Mouse (Mus musculus) NIH3T3 (cell line): ENCODE results near the gene Reln.

ENCODE experiments used
- DNase-seq: peaks from one replicate; pipeline ENCODE4 v3.0.0-alpha.2; 2012; ENCODE audit warnings: low read depth

Gene Reln

DNA sequence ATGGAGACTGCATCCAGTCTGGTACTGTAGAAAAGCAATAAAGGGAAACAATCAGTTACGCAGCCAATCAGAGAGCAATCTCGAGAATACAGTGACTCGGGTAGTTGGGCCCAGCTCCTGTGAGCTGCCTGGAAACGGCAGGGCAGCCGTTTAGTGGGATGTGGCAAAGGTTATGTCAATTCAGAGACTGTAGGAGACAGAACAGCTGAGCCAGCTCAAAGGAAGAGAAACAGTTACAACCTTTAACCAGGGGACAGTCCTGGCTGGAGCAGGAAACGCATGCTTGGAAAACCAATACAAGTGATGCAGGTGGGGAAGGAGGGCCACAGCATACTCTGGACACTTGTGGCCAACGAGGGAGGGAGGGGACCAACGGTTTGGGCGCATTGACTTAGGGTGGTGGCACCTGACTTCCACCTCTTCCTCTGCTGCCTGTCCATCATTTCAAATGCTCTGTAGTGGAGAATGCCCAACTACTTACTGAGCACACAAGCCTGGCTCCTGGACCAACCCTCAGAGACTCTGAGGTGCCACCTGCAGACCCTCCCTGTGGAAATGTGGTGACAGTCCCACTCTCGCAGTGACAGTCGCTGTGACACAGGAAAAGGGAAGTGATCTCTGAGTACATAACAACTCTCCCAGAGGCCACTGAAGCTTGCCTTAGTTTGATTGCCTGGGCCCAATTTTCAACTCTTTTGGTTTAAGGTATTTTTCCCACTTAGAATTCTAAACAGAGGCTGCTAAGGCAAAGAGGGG, 337.0 kb downstream of the Reln start:
- no peak for DNase-seq

DNA sequence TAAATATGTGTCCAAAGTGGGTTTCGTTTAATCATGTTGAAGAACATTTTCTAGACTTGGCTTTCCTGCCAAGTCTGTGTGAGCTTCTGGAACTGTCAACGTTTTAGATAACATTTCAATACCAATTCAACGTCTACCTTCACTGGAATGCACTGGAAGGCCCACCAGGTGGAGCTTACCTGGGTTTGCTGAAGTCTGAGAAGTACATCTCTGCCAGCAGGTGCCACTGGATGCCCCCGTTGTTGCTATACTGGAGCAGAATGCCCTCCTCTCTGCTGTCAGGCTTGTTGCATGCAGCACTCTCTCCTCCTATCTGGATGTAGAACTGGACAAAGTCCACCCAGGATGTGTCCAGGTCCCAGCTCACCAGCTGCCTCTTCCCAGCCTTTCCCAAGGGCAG, 340.6 kb downstream of the Reln start:
- no peak for DNase-seq

GRCm38 (mm10) chr5:21987711-21988110, 356.8 kb downstream of the Reln start:
- no peak for DNase-seq

DNA sequence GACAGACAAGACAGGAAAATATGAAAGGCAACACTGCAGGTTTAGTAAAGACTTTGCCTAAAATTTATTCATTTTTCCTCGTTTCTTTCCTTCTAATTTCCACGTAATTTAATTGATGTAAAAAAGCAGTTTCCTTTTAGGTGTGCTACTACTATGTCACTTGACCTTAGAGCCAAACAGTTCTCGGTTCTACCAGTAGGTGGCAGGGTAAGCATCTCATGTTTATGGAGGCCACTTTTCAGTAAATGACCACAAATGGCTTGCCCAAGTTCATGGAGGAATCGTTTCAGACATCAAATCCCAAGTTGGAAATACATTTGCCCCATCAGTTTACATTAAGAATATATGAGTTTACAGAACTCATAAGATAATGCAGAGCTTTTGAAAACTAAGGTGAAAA, 358.2 kb downstream of the Reln start:
- peak; percentile 69 for DNase-seq

DNA sequence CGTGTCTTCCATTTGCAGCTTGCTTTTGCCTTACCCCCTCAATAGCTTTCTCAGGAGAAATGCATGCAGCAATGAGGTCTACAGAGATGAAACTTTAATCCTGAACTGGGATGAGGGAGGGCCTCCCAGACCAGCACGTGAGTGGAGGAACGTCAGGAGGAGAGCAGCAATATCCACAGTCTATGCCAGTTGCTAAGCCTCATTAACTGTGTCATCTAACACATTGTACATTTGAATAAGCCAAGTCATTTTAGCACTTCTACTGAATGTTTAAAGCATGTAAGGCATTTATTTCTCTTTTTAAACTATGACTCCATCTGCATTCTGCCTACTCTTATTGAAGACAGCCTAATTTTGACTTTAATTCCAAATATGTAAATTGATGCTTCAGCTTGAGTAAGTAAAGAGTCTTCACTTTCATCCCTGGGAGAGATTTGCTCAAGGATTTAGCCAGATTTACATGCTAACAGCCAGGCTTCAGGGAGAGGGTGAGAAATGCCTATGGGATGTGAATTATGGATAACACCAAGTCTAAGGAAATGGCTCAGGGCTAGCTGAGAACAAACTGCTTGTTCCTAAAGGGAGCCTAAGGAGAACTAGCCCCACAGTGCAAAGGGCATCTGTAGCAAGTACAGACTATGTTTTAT, 361.4 kb downstream of the Reln start:
- no peak for DNase-seq

GRCm38 (mm10) chr5:21981216-21981615, 363.3 kb downstream of the Reln start:
- no peak for DNase-seq

- no peak for DNase-seq
Measured at GRCm38 (mm10) chr5:21980544-21980943, 364.0 kb downstream of the Reln start.

GRCm38 (mm10) chr5:21973266-21974010, 371.1 kb downstream of the Reln start:
- DNase-seq, result no peak

DNA sequence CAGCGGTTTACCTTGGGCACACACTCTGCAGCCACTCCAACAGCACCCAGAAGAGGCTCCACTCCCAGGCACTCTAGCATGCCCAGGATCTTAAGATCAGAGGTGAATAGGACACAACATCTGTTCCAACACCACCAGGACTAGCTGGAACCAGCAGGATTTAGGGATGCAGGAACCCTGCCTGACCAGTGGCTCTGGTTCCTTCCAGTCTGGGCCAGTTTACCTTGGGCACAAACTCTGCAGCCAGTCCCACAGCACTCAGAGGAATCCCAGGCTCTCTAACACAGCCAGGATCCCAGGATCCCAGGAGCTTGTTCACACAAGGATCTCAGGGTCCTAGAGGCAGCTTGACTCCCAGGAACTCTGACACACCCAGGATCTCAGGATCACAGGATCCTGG, 382.7 kb downstream of the Reln start:
- no peak for DNase-seq

GRCm38 (mm10) chr5:21960151-21960550, 384.4 kb downstream of the Reln start:
- no peak for DNase-seq

DNA sequence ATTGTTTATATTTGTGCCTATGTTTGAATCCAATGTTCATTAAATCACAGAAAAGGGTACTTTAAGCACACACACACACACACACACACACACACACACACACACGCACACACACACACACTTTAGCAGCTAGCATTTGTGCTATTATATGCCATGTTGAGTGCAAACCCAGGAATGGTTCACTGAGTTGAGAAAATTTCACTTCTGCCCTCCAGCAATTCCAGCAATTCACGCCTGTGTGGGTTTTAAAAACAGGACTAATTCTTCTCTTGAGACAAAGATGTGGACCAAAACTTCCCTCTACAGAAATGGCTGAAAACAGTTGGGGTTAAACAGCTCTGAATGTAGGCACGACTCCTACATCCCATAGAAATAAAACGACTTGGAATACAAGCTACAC, 386.9 kb downstream of the Reln start:
- no peak for DNase-seq

GRCm38 (mm10) chr5:21957061-21957460, 387.4 kb downstream of the Reln start:
- no peak for DNase-seq

DNA sequence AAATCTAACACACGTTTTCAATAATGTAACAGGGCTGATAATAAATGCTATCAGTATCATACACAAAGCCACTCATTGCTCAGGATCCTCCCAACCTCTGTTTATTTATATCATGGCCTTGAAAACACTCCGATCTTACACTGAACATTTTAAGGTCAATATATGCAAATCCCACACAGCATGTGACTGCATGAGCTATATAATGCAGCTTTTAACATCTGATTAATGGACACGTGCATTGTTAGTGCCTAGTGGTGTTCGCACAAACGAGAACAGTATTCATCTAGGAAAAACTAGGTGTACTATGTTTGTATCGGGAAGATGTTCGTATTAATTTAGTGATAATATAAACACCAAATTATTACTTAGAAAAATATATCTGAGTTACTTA, 395.0 kb downstream of the Reln start:
- no peak for DNase-seq

DNA sequence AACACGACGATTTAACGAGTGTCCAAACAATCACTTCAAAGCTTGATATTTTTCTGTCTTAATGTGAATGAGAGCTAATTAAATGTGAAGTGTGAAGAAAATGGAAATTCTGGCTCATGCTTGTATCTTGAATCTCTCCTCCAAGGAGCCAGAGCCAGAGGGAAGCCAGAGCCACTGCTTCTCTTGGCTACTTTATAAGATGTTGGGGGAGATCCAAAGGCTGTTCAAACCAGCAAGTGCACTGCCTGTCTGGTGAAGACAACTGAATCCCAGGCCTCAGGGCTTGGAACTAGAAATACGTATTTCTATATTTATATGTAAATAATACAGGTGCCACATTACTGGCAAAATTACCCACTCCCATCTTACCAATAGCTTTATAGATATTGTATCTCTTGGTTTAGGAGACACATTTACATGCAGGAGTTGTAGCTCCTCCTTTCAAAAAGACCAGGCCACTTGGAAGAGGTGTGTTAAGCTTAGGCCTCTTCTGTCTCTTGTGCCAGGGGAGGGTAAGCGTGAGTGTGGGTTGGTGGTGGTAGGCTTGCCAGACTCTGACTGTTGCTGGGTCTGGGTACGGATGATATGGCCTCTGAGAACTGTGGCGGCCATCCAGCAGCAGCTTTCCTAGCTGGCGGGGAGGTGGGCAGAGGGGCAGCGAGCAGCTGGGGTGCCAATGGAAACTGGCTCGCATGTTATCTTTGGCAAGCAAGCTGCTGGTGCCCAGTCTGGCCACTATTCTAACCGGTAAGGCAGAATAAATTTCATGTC, 395.6 kb downstream of the Reln start:
- DNase-seq, result no peak

GRCm38 (mm10) chr5:21947610-21948381, 396.7 kb downstream of the Reln start:
- DNase-seq, result no peak

GRCm38 (mm10) chr5:21944579-21944978, 399.9 kb downstream of the Reln start:
- no peak for DNase-seq

GRCm38 (mm10) chr5:21939405-21939804, 405.1 kb downstream of the Reln start:
- no peak for DNase-seq

DNA sequence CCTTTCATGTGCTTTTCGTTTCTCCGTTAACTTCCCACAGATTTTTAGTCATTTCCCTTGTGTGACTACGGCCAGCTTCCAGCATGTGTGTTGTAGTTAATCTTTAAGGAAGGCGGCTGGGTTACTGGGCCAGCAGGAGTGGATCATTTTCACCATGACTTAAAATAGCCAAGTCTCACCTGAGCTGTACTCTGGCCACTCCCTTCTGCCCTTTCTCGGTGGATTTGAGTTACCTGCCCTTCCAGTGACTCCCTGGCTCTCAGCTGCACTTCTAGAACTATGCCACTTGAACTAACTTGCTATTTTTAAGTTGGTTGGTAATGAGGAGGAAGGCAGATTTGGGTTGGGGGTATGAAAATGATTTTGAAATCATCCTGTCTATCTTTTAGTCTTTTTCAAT, 406.4 kb downstream of the Reln start:
- no peak for DNase-seq

DNA sequence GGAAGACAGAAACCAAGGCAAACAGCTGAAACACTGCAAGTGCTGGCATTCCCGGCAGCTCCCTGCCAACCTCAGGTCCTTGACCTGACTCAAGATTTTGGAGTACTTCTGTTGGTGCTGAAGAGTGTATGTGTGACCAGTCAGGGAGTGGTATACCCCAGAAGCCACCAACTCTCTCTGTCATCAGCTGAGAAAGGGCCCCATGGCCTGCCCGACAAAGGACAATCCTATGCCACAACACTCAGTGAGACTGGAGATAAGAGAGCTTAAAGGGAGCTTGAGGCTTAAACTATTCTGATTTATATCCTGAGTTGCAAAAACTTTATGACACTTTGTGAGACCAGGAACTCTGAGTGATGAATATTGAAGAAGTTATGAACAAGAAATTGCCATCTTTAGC, 407.9 kb downstream of the Reln start:
- no peak for DNase-seq

GRCm38 (mm10) chr5:21936096-21936495, 408.4 kb downstream of the Reln start:
- no peak for DNase-seq

DNA sequence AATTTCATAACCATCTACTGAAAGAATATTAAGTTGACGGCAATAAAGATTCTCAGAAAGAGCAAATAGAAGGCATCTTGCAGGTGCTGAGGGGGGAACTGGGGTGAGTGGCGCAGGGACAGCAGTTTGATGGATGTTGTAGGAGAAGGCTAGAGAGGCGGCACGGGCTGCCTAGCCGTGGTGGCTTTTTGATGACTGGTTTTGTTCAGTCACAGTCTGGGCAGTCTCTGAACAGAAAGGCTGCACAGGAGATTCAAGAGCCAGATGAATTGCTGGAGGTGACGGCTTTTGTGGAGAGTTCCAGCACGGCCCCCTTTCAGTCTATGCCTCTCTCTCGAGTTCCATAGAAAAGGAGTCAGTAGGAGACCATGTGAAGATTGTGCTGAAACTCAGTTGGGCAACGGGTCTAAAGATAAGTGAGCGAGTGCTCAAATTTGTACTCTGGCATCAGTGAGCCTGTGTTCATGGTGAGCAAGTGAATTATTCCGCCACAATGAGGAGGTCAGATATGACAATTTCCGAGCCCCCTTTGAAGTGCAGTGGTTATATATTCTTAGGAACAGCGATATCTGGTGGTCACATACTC, 409.6 kb downstream of the Reln start:
- DNase-seq, result no peak
